Comparison of ENCODE assay signal across 27 mouse cellular contexts in the genomic region with DNA sequence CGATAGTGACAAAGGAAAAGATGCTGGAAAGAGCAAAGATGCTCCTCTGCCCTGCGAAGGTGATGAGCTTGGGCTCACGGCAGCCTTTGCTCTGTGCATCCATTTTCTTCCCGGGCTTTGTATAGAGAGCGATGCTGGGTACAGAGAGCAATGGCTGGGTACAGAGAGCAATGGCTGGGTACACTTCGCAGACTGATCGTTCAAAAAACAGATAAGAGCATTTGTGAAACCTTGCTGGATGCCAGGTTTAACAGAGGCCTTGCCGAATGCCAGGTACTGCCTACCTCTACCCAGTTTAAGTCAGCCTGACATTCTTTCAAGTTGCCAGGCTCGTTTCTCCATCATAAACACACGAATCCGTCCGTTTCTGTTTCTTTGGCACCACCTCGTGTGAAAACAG. TPM values are rescaled to one million over a fixed set of nuclear protein-coding genes. Genes with fewer than 3 reads are reported as not detected.
DNase-seq lines count a peak whose midpoint lies in the region; ATAC-seq and TF ChIP-seq lines count a peak whose summit lies in the region.
"Had no signal": no experiment of that assay in that cellular context is flagged by ENCODE, and none has a peak within 500 bp of the region (broad histone marks: within the 10 kb centered on the region; RNA-seq: fewer than 3 reads in every experiment).

No protein-coding gene starts in this region.

- no peak overlapping the region for H3K4me3 ChIP-seq in gastrocnemius, adult 2 months
- H3K4me3 ChIP-seq in intestine, embryonic 14.5 days (ENCODE audit: low read depth, low read length): no peak overlapping the region
- H3K4me3 ChIP-seq in intestine, embryonic 16.5 days (ENCODE audit: low read length): no peak overlapping the region
- H3K4me3 ChIP-seq in limb, embryonic 10.5 days: no peak overlapping the region
- H3K4me3 ChIP-seq: embryonic facial prominence, embryonic 12.5 days; embryonic facial prominence, embryonic 15.5 days; forebrain, embryonic 12.5 days; heart, adult 2 months had no signal

- peaks cover 6% of the 10 kb centered on the region; the same call in 1 of the 2 replicates for H3K4me1 ChIP-seq in intestine, embryonic 14.5 days (replicated peaks; ENCODE audit: control insufficient read depth, insufficient read depth, low read length)
- no peaks in the 10 kb centered on the region for H3K4me1 ChIP-seq in intestine, embryonic 16.5 days (ENCODE audit: control insufficient read depth, insufficient read depth, low read length)
- H3K4me1 ChIP-seq in limb, embryonic 10.5 days: peaks cover 33% of the 10 kb centered on the region
- H3K4me1 ChIP-seq: forebrain, embryonic 12.5 days had no signal

- no peak for DNase-seq in gastrocnemius, adult 2 months
- no peak for DNase-seq in gastrocnemius, postnatal 4 days (ENCODE audit: low spot score in 2 of 2)
- peak; percentile 34 for DNase-seq in intestine, embryonic 14.5 days (ENCODE audit: low spot score)
- DNase-seq in limb, embryonic 10.5 days (ENCODE audit: low spot score): peak; percentile 17
- no peak for DNase-seq in left cerebral cortex, adult 11 months (ENCODE audit: low spot score)
- DNase-seq: adrenal gland, postnatal 10 days; adrenal gland, postnatal 36 days; B cell, adult 2 months; cerebellum, adult 2 months; cerebellum, adult 9-11 months; cerebellum, postnatal 25 days; gastrocnemius, postnatal 14 days; heart, adult 2 months; heart, postnatal 4 days; kidney, adult 11 months had no signal

- no peak overlapping the region for H3K9ac ChIP-seq in intestine, embryonic 14.5 days (ENCODE audit: low read length)
- no peak overlapping the region for H3K9ac ChIP-seq in intestine, embryonic 16.5 days (ENCODE audit: low read depth, low read length)
- H3K9ac ChIP-seq: embryonic facial prominence, embryonic 12.5 days; embryonic facial prominence, embryonic 15.5 days; forebrain, embryonic 12.5 days; hindbrain, embryonic 14.5 days had no signal

- WGBS in intestine, embryonic 14.5 days: 82% methylated on average over 13 of the region's 13 CpGs
- 86% methylated on average over 13 of the region's 13 CpGs for WGBS in intestine, embryonic 16.5 days
- 90% methylated on average over 13 of the region's 13 CpGs for WGBS in limb, embryonic 10.5 days

- intact Hi-C loops in gastrocnemius, adult 2 months (cut with DNase I): no loop called here

- no peak overlapping the region for H3K4me2 ChIP-seq in intestine, embryonic 14.5 days (ENCODE audit: low read length)
- H3K4me2 ChIP-seq in intestine, embryonic 16.5 days (ENCODE audit: low read depth, low read length): no peak overlapping the region
- H3K4me2 ChIP-seq: embryonic facial prominence, embryonic 12.5 days; embryonic facial prominence, embryonic 15.5 days; forebrain, embryonic 12.5 days; heart, embryonic 11.5 days; hindbrain, embryonic 14.5 days had no signal

- H3K36me3 ChIP-seq in intestine, embryonic 14.5 days (ENCODE audit: control insufficient read depth, insufficient read depth, low read length): no peaks in the 10 kb centered on the region
- H3K36me3 ChIP-seq in intestine, embryonic 16.5 days (ENCODE audit: control insufficient read depth, insufficient read depth, low read length): no peaks in the 10 kb centered on the region
- no peaks in the 10 kb centered on the region for H3K36me3 ChIP-seq in limb, embryonic 10.5 days
- H3K36me3 ChIP-seq: embryonic facial prominence, embryonic 12.5 days; embryonic facial prominence, embryonic 15.5 days; forebrain, embryonic 12.5 days; G1E had no signal

- peak overlapping the region; percentile 9 for H3K27ac ChIP-seq in gastrocnemius, adult 2 months
- H3K27ac ChIP-seq in intestine, embryonic 14.5 days (ENCODE audit: low read depth): no peak overlapping the region
- no peak overlapping the region for H3K27ac ChIP-seq in intestine, embryonic 16.5 days (ENCODE audit: low read length)
- H3K27ac ChIP-seq in limb, embryonic 10.5 days: no peak overlapping the region
- H3K27ac ChIP-seq: embryonic facial prominence, embryonic 12.5 days; embryonic facial prominence, embryonic 15.5 days; forebrain, embryonic 12.5 days; heart, adult 2 months; hindbrain, embryonic 14.5 days; hindbrain, postnatal 0 days had no signal

- no peaks in the 10 kb centered on the region for H3K27me3 ChIP-seq in intestine, embryonic 14.5 days (replicated peaks; ENCODE audit: control insufficient read depth, insufficient read depth, low read length)
- no peaks in the 10 kb centered on the region for H3K27me3 ChIP-seq in intestine, embryonic 16.5 days (replicated peaks; ENCODE audit: control insufficient read depth, insufficient read depth, low read length)
- H3K27me3 ChIP-seq in limb, embryonic 10.5 days (ENCODE audit: low read depth, poor library complexity, severe bottlenecking): no peaks in the 10 kb centered on the region
- H3K27me3 ChIP-seq: CH12.LX; embryonic facial prominence, embryonic 12.5 days; embryonic facial prominence, embryonic 15.5 days; forebrain, embryonic 12.5 days; Patski had no signal

- ATAC-seq in intestine, embryonic 14.5 days (replicated peaks; ENCODE audit: low FRiP score, low TSS enrichment, low read depth): no peak
- no peak for ATAC-seq in intestine, embryonic 16.5 days
- ATAC-seq: forebrain, embryonic 16.5 days; hindbrain, postnatal 0 days; inflammation-experienced regulatory T-cells, adult 6 months; Patski had no signal

- TF ChIP-seq CTCF in gastrocnemius, adult 2 months (IDR thresholded peaks at IDR 0.05): no peak

- H3K9me3 ChIP-seq in intestine, embryonic 14.5 days (ENCODE audit: control insufficient read depth, low read length): no peaks in the 10 kb centered on the region
- no peaks in the 10 kb centered on the region for H3K9me3 ChIP-seq in intestine, embryonic 16.5 days (ENCODE audit: control insufficient read depth, low read length)
- no peaks in the 10 kb centered on the region for H3K9me3 ChIP-seq in limb, embryonic 10.5 days (replicated peaks)
- H3K9me3 ChIP-seq: embryonic facial prominence, embryonic 12.5 days; embryonic facial prominence, embryonic 15.5 days; forebrain, embryonic 12.5 days; G1E had no signal

RNA-seq across cellular contexts. Expression of a gene that starts 38.2 kb away (rescaled TPM):
- 1 to 10 TPM in 1 of 2 experiments, under 1 TPM in 1; 0.79 to 1.5 TPM for total RNA-seq in gastrocnemius, adult 2 months (2021)
- total RNA-seq in gastrocnemius, postnatal 4 days (2021): 10 to 100 TPM in 1 of 2 experiments, 1 to 10 TPM in 1; 9.6 to 10.7 TPM
- 11.4 and 12.1 TPM in 2 replicates for polyA plus RNA-seq in intestine, embryonic 14.5 days (2014; fragmentation: Nextera tagmentation; extraction: Ambion mirVana)
- polyA plus RNA-seq in intestine, embryonic 16.5 days (2015; fragmentation: Nextera tagmentation; extraction: Ambion mirVana): 4.0 and 4.3 TPM in 2 replicates
- polyA plus RNA-seq in limb, embryonic 10.5 days (2016; fragmentation: Nextera tagmentation; extraction: Ambion mirVana): 10.6 and 14.0 TPM in 2 replicates
- total RNA-seq: CH12.LX had no signal
- polyA plus RNA-seq: G1E; inflammation-experienced regulatory T-cells, adult 6 months had no signal

Comparison
In these comparisons a context has a peak if more than half of its experiments do, and no peak if none do; other contexts are left out.
1. DNase-seq: peak in intestine, embryonic 14.5 days (single experiment) and limb, embryonic 10.5 days (single experiment); none in gastrocnemius, adult 2 months (single experiment), gastrocnemius, postnatal 4 days (0 of 2) and left cerebral cortex, adult 11 months (single experiment).